Mouse (Mus musculus): ENCODE results near the gene Wwox. TPM values are rescaled to one million over a fixed set of nuclear protein-coding genes. Genes with fewer than 3 reads are reported as not detected.

Wwox gene
- polyA plus RNA-seq, 1 experiment from 2014 or later: 9.9 TPM

DNA sequence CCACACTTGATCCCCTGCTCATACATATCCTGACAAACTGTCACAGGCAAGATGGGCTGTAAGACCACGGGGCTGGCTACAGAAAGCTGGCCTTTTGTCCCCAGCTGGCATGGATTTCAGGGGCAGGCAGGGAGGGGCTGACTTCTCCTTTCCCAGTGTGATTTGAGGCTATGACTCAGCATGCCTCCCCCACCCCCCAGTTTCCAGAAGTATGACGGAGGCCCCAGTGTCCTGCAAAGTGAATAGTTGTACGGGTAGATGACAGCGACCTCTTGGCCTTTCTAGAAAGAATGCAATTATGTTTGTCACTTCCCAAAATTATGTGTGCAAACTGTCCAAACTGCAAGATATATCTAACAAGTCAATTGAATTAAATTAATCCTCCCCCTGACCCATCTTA, 830.1 kb downstream of the Wwox start:
- WGBS: 37% methylated on average over 4 of the region's 4 CpGs
- DNase-seq (ENCODE audit: low spot score): peak; percentile 18
- H3K27me3 ChIP-seq (replicated peaks; ENCODE audit: low read depth, poor library complexity, severe bottlenecking): no peaks in the 10 kb centered on the region

DNA sequence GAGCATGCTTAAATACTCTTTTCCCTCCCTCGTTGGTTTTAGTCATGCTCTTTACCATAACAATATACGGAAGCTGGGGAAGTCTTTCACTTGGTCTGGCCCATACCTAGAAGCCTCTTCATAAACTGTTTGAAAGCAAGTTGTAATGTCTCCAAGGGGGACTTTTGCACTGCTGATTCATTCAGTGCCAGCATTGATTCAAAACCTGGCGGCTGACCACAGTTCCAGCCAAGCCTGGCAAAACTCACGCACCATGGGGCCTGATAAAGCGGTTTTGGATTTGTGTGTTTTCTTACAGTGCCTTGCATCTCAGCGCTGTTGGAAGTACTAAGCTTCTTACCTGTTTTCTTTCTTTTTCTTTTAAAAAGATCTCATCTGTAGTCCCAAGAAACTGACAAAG, 834.5 kb downstream of the Wwox start:
- Histone ChIP-seq H3K4me3 (no peak overlapping the region), H3K27me3 (replicated peaks; ENCODE audit: low read depth, poor library complexity, severe bottlenecking) (no peaks in the 10 kb centered on the region), H3K9me3 (no peaks in the 10 kb centered on the region), H3K36me3 (replicated peaks) (no peaks in the 10 kb centered on the region), H3K27ac (replicated peaks) (no peak overlapping the region), H3K4me1 (peaks cover 13% of the 10 kb centered on the region)
- DNase-seq (ENCODE audit: low spot score): no peak
- 89% methylated on average over 6 of the region's 6 CpGs for WGBS

More for the DNA sequence above, 830.1 kb downstream of the Wwox start:
- H3K4me1 ChIP-seq: peaks cover 13% of the 10 kb centered on the region
- no peak overlapping the region for H3K4me3 ChIP-seq
- no peaks in the 10 kb centered on the region for H3K36me3 ChIP-seq (replicated peaks)
- H3K27ac ChIP-seq (replicated peaks): no peak overlapping the region
- no peaks in the 10 kb centered on the region for H3K9me3 ChIP-seq

DNA sequence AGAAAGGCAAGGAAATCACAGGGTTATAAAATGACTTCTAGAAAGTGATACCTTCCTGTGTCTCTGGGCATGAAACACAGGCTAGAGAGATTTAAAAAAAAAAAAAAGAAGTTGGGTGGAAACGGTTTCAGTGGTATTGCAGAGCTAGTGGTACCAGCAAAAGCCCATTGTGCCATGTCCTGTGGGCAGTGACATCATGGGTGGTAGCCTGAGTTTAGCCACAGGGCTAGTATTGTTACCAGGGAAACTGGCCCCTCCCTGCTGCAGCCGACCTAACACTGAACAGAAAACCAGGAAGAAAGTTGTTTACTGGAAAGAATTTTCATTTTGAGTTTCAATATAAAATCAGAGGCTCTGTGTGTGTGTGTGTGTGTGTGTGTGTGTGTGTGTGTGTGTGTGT, 836.8 kb downstream of the Wwox start:
- Histone ChIP-seq H3K4me1 (peaks cover 6% of the 10 kb centered on the region), H3K27me3 (replicated peaks; ENCODE audit: low read depth, poor library complexity, severe bottlenecking) (no peaks in the 10 kb centered on the region), H3K4me3 (no peak overlapping the region), H3K36me3 (replicated peaks) (no peaks in the 10 kb centered on the region), H3K27ac (replicated peaks) (no peak overlapping the region; the same call in 1 of the 2 replicates), H3K9me3 (no peaks in the 10 kb centered on the region)
- WGBS: 68% methylated on average over 2 of the region's 2 CpGs
- no peak for DNase-seq (ENCODE audit: low spot score)

DNA sequence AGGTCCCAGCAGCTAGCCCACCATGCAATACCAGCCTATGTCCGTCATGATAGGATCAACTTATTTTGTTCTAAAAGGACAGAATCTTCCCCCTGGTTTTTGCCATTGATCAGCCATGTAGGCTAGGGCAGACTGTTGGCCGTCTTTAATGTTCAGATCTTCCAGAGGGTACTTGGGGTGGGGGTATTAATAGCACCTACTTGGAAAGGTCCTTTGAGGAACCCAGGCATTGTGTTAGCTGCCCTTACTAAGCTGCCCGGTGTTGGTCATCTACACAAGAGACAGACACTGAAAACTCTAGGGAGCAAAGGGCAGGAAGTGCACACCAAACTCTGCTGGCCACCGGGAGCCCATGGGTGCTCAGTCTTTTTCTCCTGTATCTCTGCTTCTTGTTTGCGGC, 838.8 kb downstream of the Wwox start:
- Histone ChIP-seq H3K36me3 (replicated peaks) (no peaks in the 10 kb centered on the region), H3K27ac (replicated peaks) (no peak overlapping the region), H3K9me3 (no peaks in the 10 kb centered on the region), H3K27me3 (replicated peaks; ENCODE audit: low read depth, poor library complexity, severe bottlenecking) (no peaks in the 10 kb centered on the region), H3K4me3 (no peak overlapping the region), H3K4me1 (no peaks in the 10 kb centered on the region)
- no peak for DNase-seq (ENCODE audit: low spot score)
- WGBS: 88% methylated on average over 5 of the region's 5 CpGs

DNA sequence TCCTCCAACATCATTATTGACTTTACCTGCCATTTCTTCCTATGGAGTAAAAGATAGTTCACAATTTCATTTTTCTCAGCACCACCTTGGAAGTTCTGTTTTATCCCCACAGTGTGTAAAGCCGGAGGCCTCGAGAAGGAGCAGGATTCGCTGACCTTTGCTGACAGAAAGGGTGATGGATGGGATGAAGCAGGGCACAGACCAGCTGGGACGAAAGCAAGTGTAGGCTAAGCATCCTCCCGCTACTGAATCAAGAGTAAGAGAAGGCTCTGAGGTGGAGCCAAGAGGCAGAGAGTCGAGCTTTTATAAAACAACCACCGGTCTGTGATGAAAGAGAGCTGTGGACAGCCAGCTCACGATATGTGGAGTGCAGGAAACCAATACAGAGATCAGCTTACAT, 850.8 kb downstream of the Wwox start:
- H3K4me3 ChIP-seq: no peak overlapping the region
- H3K9me3 ChIP-seq: no peaks in the 10 kb centered on the region
- H3K4me1 ChIP-seq: no peaks in the 10 kb centered on the region
- 82% methylated on average over 8 of the region's 8 CpGs for WGBS
- DNase-seq (ENCODE audit: low spot score): no peak
- no peaks in the 10 kb centered on the region for H3K27me3 ChIP-seq (replicated peaks; ENCODE audit: low read depth, poor library complexity, severe bottlenecking)
- H3K27ac ChIP-seq (replicated peaks): no peak overlapping the region
- H3K36me3 ChIP-seq (replicated peaks): no peaks in the 10 kb centered on the region

DNA sequence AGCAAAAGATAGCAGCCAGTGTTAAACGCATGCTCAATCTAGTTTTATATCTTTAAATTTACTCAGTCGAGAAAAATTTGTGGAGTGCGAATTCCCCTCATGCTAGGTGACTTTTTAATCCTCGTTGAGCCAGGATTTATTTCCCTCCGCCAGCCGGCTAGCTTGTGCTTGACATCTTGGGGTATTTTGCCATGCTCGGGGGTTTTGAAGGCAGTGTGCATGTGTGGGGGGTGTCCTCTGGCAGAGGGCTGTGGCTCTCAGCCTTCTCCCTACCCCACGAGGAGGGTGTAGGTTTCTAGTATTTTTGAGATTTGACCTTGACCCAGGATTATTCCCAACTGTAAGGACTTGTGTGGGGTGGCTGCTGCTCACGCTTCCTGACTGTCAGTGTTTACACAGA, 857.3 kb downstream of the Wwox start:
- Histone ChIP-seq H3K9me3 (no peaks in the 10 kb centered on the region), H3K27ac (replicated peaks) (no peak overlapping the region), H3K27me3 (replicated peaks; ENCODE audit: low read depth, poor library complexity, severe bottlenecking) (no peaks in the 10 kb centered on the region), H3K4me3 (no peak overlapping the region), H3K4me1 (no peaks in the 10 kb centered on the region), H3K36me3 (replicated peaks) (no peaks in the 10 kb centered on the region)
- DNase-seq (ENCODE audit: low spot score): no peak
- WGBS: 74% methylated on average over 9 of the region's 9 CpGs

DNA sequence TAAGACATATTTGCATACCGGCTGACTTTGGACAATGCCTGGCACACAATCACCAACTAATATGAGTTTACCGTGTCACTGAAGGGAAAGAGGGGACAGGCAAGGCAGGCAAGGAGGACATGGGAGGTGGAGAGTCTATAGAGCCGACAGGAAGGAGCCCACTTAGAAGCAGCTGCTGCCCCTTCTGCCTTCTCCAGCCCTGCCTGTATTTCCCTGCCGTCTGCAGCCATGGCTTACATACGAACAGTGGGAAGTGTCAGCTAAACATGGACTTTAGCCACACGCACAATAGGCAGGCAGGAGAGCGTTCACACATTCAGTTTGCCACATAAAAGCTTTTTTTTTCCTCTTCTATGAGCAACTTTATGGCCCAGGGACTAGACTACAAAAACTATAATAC, 863.0 kb downstream of the Wwox start:
- H3K27me3 ChIP-seq (replicated peaks; ENCODE audit: low read depth, poor library complexity, severe bottlenecking): no peaks in the 10 kb centered on the region
- WGBS: 61% methylated on average over 7 of the region's 7 CpGs
- no peak overlapping the region for H3K4me3 ChIP-seq
- DNase-seq (ENCODE audit: low spot score): no peak
- H3K9me3 ChIP-seq: no peaks in the 10 kb centered on the region
- H3K36me3 ChIP-seq (replicated peaks): no peaks in the 10 kb centered on the region
- peaks cover 12% of the 10 kb centered on the region for H3K4me1 ChIP-seq
- H3K27ac ChIP-seq (replicated peaks): no peak overlapping the region

DNA sequence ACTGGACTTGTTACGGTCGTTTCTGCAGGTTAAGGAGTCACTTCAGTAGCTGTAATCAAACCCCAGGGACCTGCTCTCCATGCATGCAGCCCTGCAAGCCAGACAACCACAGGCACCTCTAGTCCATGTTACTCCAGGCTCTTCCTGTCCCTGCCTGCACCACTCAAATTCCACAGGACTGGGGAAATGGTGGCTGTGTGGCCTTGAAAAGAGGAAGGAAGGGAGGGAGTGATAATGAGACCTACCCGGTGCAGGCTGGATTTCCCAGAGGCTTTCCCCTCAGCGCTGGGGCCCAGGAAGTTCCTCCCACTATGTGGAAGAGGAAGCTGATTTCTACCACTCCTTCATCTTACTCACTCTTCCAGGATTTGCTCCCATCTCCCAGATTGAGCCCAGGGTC, 868.0 kb downstream of the Wwox start:
- no peak for DNase-seq (ENCODE audit: low spot score)
- H3K36me3 ChIP-seq (replicated peaks): no peaks in the 10 kb centered on the region

DNA sequence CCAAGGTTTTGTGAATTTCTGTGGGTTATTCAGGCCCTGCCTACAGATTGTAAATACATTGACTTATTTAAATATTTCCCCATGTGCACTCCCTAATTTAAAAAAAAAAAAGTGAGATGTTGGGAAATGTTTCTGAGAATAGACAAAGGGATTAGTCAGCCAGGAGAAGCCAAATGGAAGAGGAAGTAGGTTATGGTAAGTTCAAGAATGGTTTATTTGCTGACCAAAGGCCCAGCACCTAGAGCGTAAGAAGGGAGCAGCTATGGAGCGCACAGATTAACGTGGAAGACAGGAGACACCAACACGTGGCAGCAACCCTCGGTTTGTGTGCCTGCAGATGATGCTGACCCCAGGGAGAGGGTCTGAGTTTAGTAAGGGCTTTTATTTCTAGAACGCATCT, 871.5 kb downstream of the Wwox start:
- H3K27ac ChIP-seq (replicated peaks): no peak overlapping the region
- no peaks in the 10 kb centered on the region for H3K36me3 ChIP-seq (replicated peaks)
- no peaks in the 10 kb centered on the region for H3K27me3 ChIP-seq (replicated peaks; ENCODE audit: low read depth, poor library complexity, severe bottlenecking)
- 83% methylated on average over 6 of the region's 6 CpGs for WGBS
- no peaks in the 10 kb centered on the region for H3K9me3 ChIP-seq
- DNase-seq (ENCODE audit: low spot score): no peak
- peaks cover 9% of the 10 kb centered on the region for H3K4me1 ChIP-seq
- no peak overlapping the region for H3K4me3 ChIP-seq

More for the DNA sequence above, 868.0 kb downstream of the Wwox start:
- H3K4me1 ChIP-seq: peaks cover 13% of the 10 kb centered on the region
- no peaks in the 10 kb centered on the region for H3K9me3 ChIP-seq
- peak overlapping the region; percentile 35; the same call in 1 of the 2 replicates for H3K27ac ChIP-seq (replicated peaks)
- 47% methylated on average over 4 of the region's 4 CpGs for whole genome bisulfite sequencing
- H3K27me3 ChIP-seq (replicated peaks; ENCODE audit: low read depth, poor library complexity, severe bottlenecking): no peaks in the 10 kb centered on the region
- no peak overlapping the region for H3K4me3 ChIP-seq

DNA sequence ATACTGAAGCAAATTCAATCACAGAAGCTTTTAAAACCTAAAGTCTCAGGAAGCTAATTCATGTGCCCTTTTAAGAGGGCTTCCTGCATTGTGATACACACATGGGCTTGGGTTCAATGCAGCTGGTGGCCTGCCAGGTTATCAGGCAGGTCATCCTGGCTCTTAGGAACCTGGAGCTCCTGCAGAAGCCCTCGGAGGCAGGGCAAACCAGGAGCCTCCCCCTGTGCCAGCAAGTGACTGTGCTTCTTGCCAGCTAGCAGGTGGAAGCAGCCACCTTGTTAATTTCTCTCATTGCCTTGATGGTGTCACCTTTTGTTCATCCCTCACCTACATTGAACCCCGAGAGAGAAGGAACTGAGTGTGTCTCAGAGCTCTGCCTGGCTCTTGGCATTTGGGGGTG, 872.9 kb downstream of the Wwox start:
- Histone ChIP-seq H3K36me3 (replicated peaks) (no peaks in the 10 kb centered on the region), H3K4me1 (peaks cover 5% of the 10 kb centered on the region), H3K27ac (replicated peaks) (no peak overlapping the region), H3K9me3 (no peaks in the 10 kb centered on the region), H3K27me3 (replicated peaks; ENCODE audit: low read depth, poor library complexity, severe bottlenecking) (no peaks in the 10 kb centered on the region), H3K4me3 (no peak overlapping the region)
- 76% methylated on average over 2 of the region's 2 CpGs for WGBS
- no peak for DNase-seq (ENCODE audit: low spot score)

DNA sequence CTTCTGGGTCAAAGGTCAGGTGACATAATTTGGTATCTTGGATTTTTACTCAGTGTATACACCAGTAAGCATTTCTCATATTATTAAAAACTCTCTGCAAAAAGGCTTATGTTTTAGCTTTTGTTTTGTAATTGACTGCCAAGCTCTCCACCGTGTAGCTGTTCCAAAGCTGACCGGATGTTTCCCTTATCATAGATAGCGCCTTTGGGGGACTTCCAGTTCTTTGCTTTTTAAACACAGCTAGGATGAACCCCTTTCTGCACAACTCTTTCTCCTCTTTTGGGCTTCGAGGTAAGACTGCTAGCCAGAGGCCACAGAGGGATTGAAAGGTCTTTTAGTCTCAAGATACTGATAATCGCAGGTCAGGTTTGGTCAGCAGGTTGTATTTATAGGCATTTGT, 883.0 kb downstream of the Wwox start:
- Histone ChIP-seq H3K4me1 (0 out of 2 replicates have a peak, but pooled peaks cover 3% of the 10 kb centered on the region), H3K9me3 (no peaks in the 10 kb centered on the region), H3K36me3 (replicated peaks) (no peaks in the 10 kb centered on the region), H3K4me3 (no peak overlapping the region), H3K27me3 (replicated peaks; ENCODE audit: low read depth, poor library complexity, severe bottlenecking) (no peaks in the 10 kb centered on the region), H3K27ac (replicated peaks) (no peak overlapping the region)
- no peak for DNase-seq (ENCODE audit: low spot score)
- 87% methylated on average over 5 of the region's 5 CpGs for WGBS

DNA sequence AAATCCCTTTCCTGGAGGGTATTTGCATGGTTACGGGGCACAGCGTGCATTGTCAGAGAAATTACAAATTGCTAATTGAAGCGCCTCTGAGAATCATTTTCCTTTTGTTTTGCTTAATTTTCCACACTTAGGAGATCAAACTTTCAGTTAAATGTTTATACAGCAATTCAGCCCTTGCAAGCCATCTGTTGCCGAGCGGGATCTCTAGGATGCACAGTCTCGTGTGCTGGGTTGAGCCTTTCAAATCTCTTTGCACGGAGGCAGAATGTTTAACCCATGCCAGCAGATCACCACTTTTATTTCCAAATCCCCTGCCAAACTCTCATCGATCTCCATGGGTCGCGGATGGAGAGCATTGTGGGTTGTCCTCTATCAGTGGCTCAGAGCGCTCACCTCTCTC, 891.2 kb downstream of the Wwox start:
- Histone ChIP-seq H3K9me3 (no peaks in the 10 kb centered on the region), H3K27ac (replicated peaks) (no peak overlapping the region), H3K4me3 (no peak overlapping the region), H3K36me3 (replicated peaks) (no peaks in the 10 kb centered on the region), H3K27me3 (replicated peaks; ENCODE audit: low read depth, poor library complexity, severe bottlenecking) (no peaks in the 10 kb centered on the region), H3K4me1 (no peaks in the 10 kb centered on the region)
- 88% methylated on average over 11 of the region's 11 CpGs for WGBS
- no peak for DNase-seq (ENCODE audit: low spot score)

DNA sequence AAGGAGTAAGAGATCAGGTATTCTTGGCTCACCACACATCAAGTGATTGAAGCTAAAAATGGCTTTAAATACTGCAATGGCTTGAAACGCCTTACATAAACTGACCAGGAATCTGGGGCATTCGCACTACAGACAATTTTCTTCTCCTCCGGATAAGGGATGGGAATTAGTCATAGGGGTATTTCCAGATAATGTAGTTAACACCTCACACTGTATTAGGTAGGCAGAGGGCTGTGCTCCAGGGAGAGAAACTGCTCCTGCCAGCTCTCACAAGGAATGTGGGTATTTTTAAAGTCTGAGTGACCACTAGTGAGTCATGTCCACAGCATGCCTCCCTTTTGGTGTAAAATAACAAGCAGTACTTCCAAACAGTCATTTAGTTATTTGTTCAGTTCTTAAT, 894.5 kb downstream of the Wwox start:
- Histone ChIP-seq H3K27ac (replicated peaks) (no peak overlapping the region), H3K36me3 (replicated peaks) (no peaks in the 10 kb centered on the region), H3K9me3 (no peaks in the 10 kb centered on the region), H3K27me3 (replicated peaks; ENCODE audit: low read depth, poor library complexity, severe bottlenecking) (no peaks in the 10 kb centered on the region), H3K4me1 (no peaks in the 10 kb centered on the region), H3K4me3 (no peak overlapping the region)
- DNase-seq (ENCODE audit: low spot score): no peak
- WGBS: 85% methylated on average over 3 of the region's 3 CpGs

DNA sequence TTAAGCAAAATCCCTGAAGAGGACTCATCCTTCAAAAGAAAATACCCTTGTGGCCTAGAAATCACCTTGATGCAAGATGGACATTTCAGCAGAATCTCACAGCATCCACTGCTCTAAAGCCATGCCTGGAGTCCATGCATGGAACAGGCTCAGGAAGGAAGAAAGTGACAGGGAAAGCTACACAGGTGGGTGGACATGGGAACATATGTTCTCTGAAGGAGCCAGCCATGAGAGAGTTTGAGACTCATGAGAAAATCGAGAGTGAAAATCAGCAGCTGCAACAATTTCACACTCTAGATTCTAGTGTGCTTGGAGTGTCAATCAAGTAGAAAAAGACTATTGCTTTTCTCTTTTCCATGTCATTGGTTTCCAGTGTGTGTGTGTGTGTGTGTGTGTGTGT, 896.9 kb downstream of the Wwox start:
- no peaks in the 10 kb centered on the region for H3K9me3 ChIP-seq
- H3K4me1 ChIP-seq: no peaks in the 10 kb centered on the region
- 79% methylated on average over 1 of the region's 1 CpGs for WGBS
- H3K27me3 ChIP-seq (replicated peaks; ENCODE audit: low read depth, poor library complexity, severe bottlenecking): no peaks in the 10 kb centered on the region
- no peak overlapping the region for H3K4me3 ChIP-seq
- H3K27ac ChIP-seq (replicated peaks): no peak overlapping the region
- no peaks in the 10 kb centered on the region for H3K36me3 ChIP-seq (replicated peaks)
- no peak for DNase-seq (ENCODE audit: low spot score)

Data from embryonic facial prominence, embryonic 10.5 days (tissue).